In the genomic region with DNA sequence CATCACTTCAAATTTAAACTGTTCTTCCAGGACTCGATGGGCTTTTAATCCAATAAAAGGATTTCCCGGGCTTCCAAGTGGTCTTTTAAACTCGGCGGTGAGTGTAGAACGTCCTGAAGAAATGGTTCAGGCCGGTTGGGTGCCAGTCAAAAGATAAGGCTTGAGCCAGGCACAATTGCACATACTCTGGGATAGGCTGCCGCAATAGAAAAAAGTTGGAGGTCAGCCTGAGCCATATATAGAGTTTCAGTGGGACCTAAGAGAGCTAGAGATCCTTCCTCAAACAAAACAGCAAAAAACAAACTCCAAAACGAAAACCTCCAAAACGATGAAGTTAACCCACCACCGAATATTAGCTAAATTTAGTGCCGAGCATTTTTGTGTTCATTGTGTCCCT, we compare ENCODE assay signal across 8 mouse cellular contexts. TPM values are rescaled to one million over a fixed set of nuclear protein-coding genes. Genes with fewer than 3 reads are reported as not detected.
DNase-seq lines count a peak whose midpoint lies in the region; ATAC-seq lines count a peak whose summit lies in the region.

No protein-coding gene starts in this region.

- no peaks in the 10 kb centered on the region for H3K9me3 ChIP-seq in embryonic facial prominence, embryonic 12.5 days
- no peaks in the 10 kb centered on the region for H3K9me3 ChIP-seq in midbrain, embryonic 11.5 days (ENCODE audit: control insufficient read depth, low read length)

- H3K27ac ChIP-seq in embryonic facial prominence, embryonic 12.5 days, result peak overlapping the region; percentile 96; the same call in 1 of the 2 replicates
- no peak overlapping the region for H3K27ac ChIP-seq in midbrain, embryonic 11.5 days (ENCODE audit: low read depth, low read length)

- H3K4me3 ChIP-seq in embryonic facial prominence, embryonic 12.5 days, result peak overlapping the region; percentile 76; the same call in 1 of the 2 replicates
- H3K4me3 ChIP-seq in midbrain, embryonic 11.5 days (ENCODE audit: low read depth, low read length), result peak overlapping the region; percentile 73; the same call in 1 of the 2 replicates

- H3K9ac ChIP-seq in embryonic facial prominence, embryonic 12.5 days, result no peak overlapping the region
- no peak overlapping the region; the same call in 1 of the 2 replicates for H3K9ac ChIP-seq in midbrain, embryonic 11.5 days (ENCODE audit: low read length)

- peak overlapping the region; percentile 57 for H3K4me2 ChIP-seq in embryonic facial prominence, embryonic 12.5 days (replicated peaks)
- H3K4me2 ChIP-seq in midbrain, embryonic 11.5 days, result no peak overlapping the region

- 61% methylated on average over 11 of the region's 11 CpGs for WGBS in embryonic facial prominence, embryonic 12.5 days
- 44% methylated on average over 11 of the region's 11 CpGs for WGBS in midbrain, embryonic 11.5 days

- DNase-seq in adrenal gland, postnatal 14 days, result peak; percentile 18
- DNase-seq in adrenal gland, postnatal 36 days, result no peak
- peak; percentile 29 for DNase-seq in heart, postnatal 4 days
- no peak for DNase-seq in midbrain, embryonic 11.5 days (ENCODE audit: low spot score, missing footprints)
- DNase-seq in testis, postnatal 10 days (ENCODE audit: low spot score), result no peak
- DNase-seq in B cell, adult 2 months, result no peak
- DNase-seq in spleen, postnatal 4 days (ENCODE audit: low spot score in 2 of 2), result no peak

- H3K4me1 ChIP-seq in embryonic facial prominence, embryonic 12.5 days, result peaks cover 9% of the 10 kb centered on the region; the same call in 1 of the 2 replicates
- peaks cover 5% of the 10 kb centered on the region for H3K4me1 ChIP-seq in midbrain, embryonic 11.5 days (ENCODE audit: control insufficient read depth, insufficient read depth, low read length)

- no peaks in the 10 kb centered on the region for H3K27me3 ChIP-seq in embryonic facial prominence, embryonic 12.5 days
- peaks cover 3% of the 10 kb centered on the region for H3K27me3 ChIP-seq in midbrain, embryonic 11.5 days (ENCODE audit: control insufficient read depth, insufficient read depth, low read length)

- no peak for ATAC-seq in embryonic facial prominence, embryonic 12.5 days (ENCODE audit: insufficient number of reproducible peaks, insufficient read depth, low FRiP score, low TSS enrichment)
- ATAC-seq in midbrain, embryonic 11.5 days (ENCODE audit: low FRiP score), result no peak

- no peaks in the 10 kb centered on the region for H3K36me3 ChIP-seq in embryonic facial prominence, embryonic 12.5 days
- H3K36me3 ChIP-seq in midbrain, embryonic 11.5 days (ENCODE audit: control insufficient read depth, insufficient read depth, low read length), result no peaks in the 10 kb centered on the region

RNA-seq across cellular contexts. Expression of a gene that starts 0.7 kb away (rescaled TPM):
- total RNA-seq in adrenal gland, postnatal 14 days (2021), result 162 and 172 TPM in 2 replicates
- 100 to 1,000 TPM; 137 to 207 TPM for total RNA-seq in adrenal gland, postnatal 36 days (2021)
- 198 and 215 TPM in 2 replicates for polyA plus RNA-seq in embryonic facial prominence, embryonic 12.5 days (2016; fragmentation: Nextera tagmentation; extraction: Ambion mirVana)
- total RNA-seq in heart, postnatal 4 days (2021), result 100 to 1,000 TPM; 230 to 249 TPM
- polyA plus RNA-seq in midbrain, embryonic 11.5 days (2014; fragmentation: Nextera tagmentation; extraction: Ambion mirVana), result 190 and 208 TPM in 2 replicates

RNA-seq across cellular contexts. Expression of a gene that starts 30.0 kb away (rescaled TPM):
- total RNA-seq in adrenal gland, postnatal 14 days (2021), result 49.0 and 52.0 TPM in 2 replicates
- 10 to 100 TPM; 53.3 to 57.5 TPM for total RNA-seq in adrenal gland, postnatal 36 days (2021)
- 36.8 and 44.2 TPM in 2 replicates for polyA plus RNA-seq in embryonic facial prominence, embryonic 12.5 days (2016; fragmentation: Nextera tagmentation; extraction: Ambion mirVana)
- 10 to 100 TPM; 20.9 to 21.5 TPM for total RNA-seq in heart, postnatal 4 days (2021)
- polyA plus RNA-seq in midbrain, embryonic 11.5 days (2014; fragmentation: Nextera tagmentation; extraction: Ambion mirVana), result 65.5 and 72.7 TPM in 2 replicates

RNA-seq across cellular contexts. Expression of a gene that starts 46.1 kb away (rescaled TPM):
- 16.7 and 18.4 TPM in 2 replicates for total RNA-seq in adrenal gland, postnatal 14 days (2021)
- total RNA-seq in adrenal gland, postnatal 36 days (2021), result 10 to 100 TPM; 17.0 to 27.6 TPM
- polyA plus RNA-seq in embryonic facial prominence, embryonic 12.5 days (2016; fragmentation: Nextera tagmentation; extraction: Ambion mirVana), result 8.8 and 9.5 TPM in 2 replicates
- total RNA-seq in heart, postnatal 4 days (2021), result 10 to 100 TPM; 11.2 to 12.2 TPM
- 5.6 and 7.1 TPM in 2 replicates for polyA plus RNA-seq in midbrain, embryonic 11.5 days (2014; fragmentation: Nextera tagmentation; extraction: Ambion mirVana)

Comparison
In these comparisons a context has a peak if more than half of its experiments do, and no peak if none do; other contexts are left out.
1. DNase-seq: peak in adrenal gland, postnatal 14 days (single experiment) and heart, postnatal 4 days (single experiment); none in adrenal gland, postnatal 36 days (0 of 2), midbrain, embryonic 11.5 days (single experiment), testis, postnatal 10 days (single experiment), B cell, adult 2 months (0 of 2) and spleen, postnatal 4 days (0 of 2).